Mouse (Mus musculus): ENCODE results near the gene Atxn7l1. TPM values are rescaled to one million over a fixed set of nuclear protein-coding genes. Genes with fewer than 3 reads are reported as not detected.

Gene Atxn7l1
- polyA plus RNA-seq, 1 experiment, result not detected

GRCm38 (mm10) chr12:33226596-33226995 lies 79.1 kb downstream of the Atxn7l1 start:
- 72% methylated on average over 10 of the region's 10 CpGs for WGBS
- TF ChIP-seq CTCF (IDR thresholded peaks at IDR 0.05; ENCODE audit: insufficient read depth, low read depth, low read length) (no peak), POLR2A (IDR thresholded peaks at IDR 0.05; ENCODE audit: insufficient read depth, low read depth, low read length) (no peak)
- peak overlapping the region; percentile 57; the same call in 1 of the 2 replicates for H3K27ac ChIP-seq (ENCODE audit: insufficient read depth, low read depth, low read length)
- H3K4me1 ChIP-seq (ENCODE audit: control insufficient read depth, insufficient read depth, low read length), result peaks cover 27% of the 10 kb centered on the region
- H3K4me3 ChIP-seq (ENCODE audit: insufficient read depth, low read depth, low read length), result no peak overlapping the region

GRCm38 (mm10) chr12:33235314-33235713 lies 87.8 kb downstream of the Atxn7l1 start:
- Histone ChIP-seq H3K4me3 (ENCODE audit: insufficient read depth, low read depth, low read length) (no peak overlapping the region), H3K27ac (ENCODE audit: insufficient read depth, low read depth, low read length) (no peak overlapping the region), H3K4me1 (ENCODE audit: control insufficient read depth, insufficient read depth, low read length) (peaks cover 10% of the 10 kb centered on the region)
- 73% methylated on average over 4 of the region's 4 CpGs for WGBS
- TF ChIP-seq POLR2A (IDR thresholded peaks at IDR 0.05; ENCODE audit: insufficient read depth, low read depth, low read length), result no peak
- no peak for TF ChIP-seq CTCF (IDR thresholded peaks at IDR 0.05; ENCODE audit: insufficient read depth, low read depth, low read length)

GRCm38 (mm10) chr12:33235771-33236323 lies 88.4 kb downstream of the Atxn7l1 start:
- Histone ChIP-seq H3K4me1 (ENCODE audit: control insufficient read depth, insufficient read depth, low read length) (peaks cover 10% of the 10 kb centered on the region), H3K4me3 (ENCODE audit: insufficient read depth, low read depth, low read length) (no peak overlapping the region), H3K27ac (ENCODE audit: insufficient read depth, low read depth, low read length) (no peak overlapping the region)
- 58% methylated on average over 13 of the region's 13 CpGs for WGBS
- TF ChIP-seq CTCF (IDR thresholded peaks at IDR 0.05; ENCODE audit: insufficient read depth, low read depth, low read length), result no peak
- no peak for TF ChIP-seq POLR2A (IDR thresholded peaks at IDR 0.05; ENCODE audit: insufficient read depth, low read depth, low read length)

GRCm38 (mm10) chr12:33236344-33237049 lies 89.0 kb downstream of the Atxn7l1 start:
- no peak overlapping the region for H3K27ac ChIP-seq (ENCODE audit: insufficient read depth, low read depth, low read length)
- TF ChIP-seq POLR2A (IDR thresholded peaks at IDR 0.05; ENCODE audit: insufficient read depth, low read depth, low read length), result no peak
- no peak for TF ChIP-seq CTCF (IDR thresholded peaks at IDR 0.05; ENCODE audit: insufficient read depth, low read depth, low read length)
- peaks cover 11% of the 10 kb centered on the region for H3K4me1 ChIP-seq (ENCODE audit: control insufficient read depth, insufficient read depth, low read length)
- no peak overlapping the region for H3K4me3 ChIP-seq (ENCODE audit: insufficient read depth, low read depth, low read length)
- 82% methylated on average over 11 of the region's 11 CpGs for WGBS

GRCm38 (mm10) chr12:33237108-33237507 lies 89.6 kb downstream of the Atxn7l1 start:
- Histone ChIP-seq H3K4me1 (ENCODE audit: control insufficient read depth, insufficient read depth, low read length) (peaks cover 15% of the 10 kb centered on the region), H3K4me3 (ENCODE audit: insufficient read depth, low read depth, low read length) (no peak overlapping the region), H3K27ac (ENCODE audit: insufficient read depth, low read depth, low read length) (no peak overlapping the region)
- no peak for TF ChIP-seq CTCF (IDR thresholded peaks at IDR 0.05; ENCODE audit: insufficient read depth, low read depth, low read length)
- TF ChIP-seq POLR2A (IDR thresholded peaks at IDR 0.05; ENCODE audit: insufficient read depth, low read depth, low read length), result no peak
- 90% methylated on average over 5 of the region's 5 CpGs for WGBS

GRCm38 (mm10) chr12:33242679-33243078 lies 95.2 kb downstream of the Atxn7l1 start:
- Histone ChIP-seq H3K27ac (ENCODE audit: insufficient read depth, low read depth, low read length) (0 out of 2 replicates have a peak overlapping the region, but pooled peaks have one; percentile 33), H3K4me1 (ENCODE audit: control insufficient read depth, insufficient read depth, low read length) (peaks cover 31% of the 10 kb centered on the region), H3K4me3 (ENCODE audit: insufficient read depth, low read depth, low read length) (no peak overlapping the region)
- WGBS, result 70% methylated on average over 8 of the region's 8 CpGs
- TF ChIP-seq CTCF (IDR thresholded peaks at IDR 0.05; ENCODE audit: insufficient read depth, low read depth, low read length) (no peak), POLR2A (IDR thresholded peaks at IDR 0.05; ENCODE audit: insufficient read depth, low read depth, low read length) (no peak)

- Histone ChIP-seq H3K4me1 (ENCODE audit: control insufficient read depth, insufficient read depth, low read length) (peaks cover 39% of the 10 kb centered on the region), H3K4me3 (ENCODE audit: insufficient read depth, low read depth, low read length) (no peak overlapping the region), H3K27ac (ENCODE audit: insufficient read depth, low read depth, low read length) (peak overlapping the region; percentile 16)
- TF ChIP-seq CTCF (IDR thresholded peaks at IDR 0.05; ENCODE audit: insufficient read depth, low read depth, low read length), result no peak
- no peak for TF ChIP-seq POLR2A (IDR thresholded peaks at IDR 0.05; ENCODE audit: insufficient read depth, low read depth, low read length)
- WGBS, result 30% methylated on average over 15 of the region's 15 CpGs
Observed at GRCm38 (mm10) chr12:33244132-33244875, 96.8 kb downstream of the Atxn7l1 start.

GRCm38 (mm10) chr12:33245455-33245854 lies 98.0 kb downstream of the Atxn7l1 start:
- H3K4me1 ChIP-seq (ENCODE audit: control insufficient read depth, insufficient read depth, low read length), result peaks cover 39% of the 10 kb centered on the region
- WGBS, result 58% methylated on average over 4 of the region's 4 CpGs

GRCm38 (mm10) chr12:33246878-33247277 lies 99.4 kb downstream of the Atxn7l1 start:
- H3K4me1 ChIP-seq (ENCODE audit: control insufficient read depth, insufficient read depth, low read length), result peaks cover 36% of the 10 kb centered on the region

More at GRCm38 (mm10) chr12:33245455-33245854, 98.0 kb downstream of the Atxn7l1 start:
- Histone ChIP-seq H3K27ac (ENCODE audit: insufficient read depth, low read depth, low read length) (no peak overlapping the region), H3K4me3 (ENCODE audit: insufficient read depth, low read depth, low read length) (no peak overlapping the region)
- TF ChIP-seq CTCF (IDR thresholded peaks at IDR 0.05; ENCODE audit: insufficient read depth, low read depth, low read length) (no peak), POLR2A (IDR thresholded peaks at IDR 0.05; ENCODE audit: insufficient read depth, low read depth, low read length) (no peak)

More at GRCm38 (mm10) chr12:33246878-33247277, 99.4 kb downstream of the Atxn7l1 start:
- WGBS, result 58% methylated on average over 8 of the region's 8 CpGs
- Histone ChIP-seq H3K4me3 (ENCODE audit: insufficient read depth, low read depth, low read length) (no peak overlapping the region), H3K27ac (ENCODE audit: insufficient read depth, low read depth, low read length) (no peak overlapping the region)
- no peak for TF ChIP-seq POLR2A (IDR thresholded peaks at IDR 0.05; ENCODE audit: insufficient read depth, low read depth, low read length)
- TF ChIP-seq CTCF (IDR thresholded peaks at IDR 0.05; ENCODE audit: insufficient read depth, low read depth, low read length), result no peak

All from olfactory bulb, adult 2 months (tissue).